Mouse (Mus musculus): Measurements from ENCODE around the gene Rpa1. TPM values are rescaled to one million over a fixed set of nuclear protein-coding genes. Genes with fewer than 3 reads are reported as not detected.
"Not testable (repeated sequence)": the region's sequence is repeated elsewhere in the genome, so short reads cannot be mapped to it uniquely, and the experiment has no call there.

The Rpa1 gene
- total RNA-seq (2015): 37.2 and 37.6 TPM in 2 replicates
- 126 and 129 TPM in 2 replicates for total RNA-seq (2017)

DNA sequence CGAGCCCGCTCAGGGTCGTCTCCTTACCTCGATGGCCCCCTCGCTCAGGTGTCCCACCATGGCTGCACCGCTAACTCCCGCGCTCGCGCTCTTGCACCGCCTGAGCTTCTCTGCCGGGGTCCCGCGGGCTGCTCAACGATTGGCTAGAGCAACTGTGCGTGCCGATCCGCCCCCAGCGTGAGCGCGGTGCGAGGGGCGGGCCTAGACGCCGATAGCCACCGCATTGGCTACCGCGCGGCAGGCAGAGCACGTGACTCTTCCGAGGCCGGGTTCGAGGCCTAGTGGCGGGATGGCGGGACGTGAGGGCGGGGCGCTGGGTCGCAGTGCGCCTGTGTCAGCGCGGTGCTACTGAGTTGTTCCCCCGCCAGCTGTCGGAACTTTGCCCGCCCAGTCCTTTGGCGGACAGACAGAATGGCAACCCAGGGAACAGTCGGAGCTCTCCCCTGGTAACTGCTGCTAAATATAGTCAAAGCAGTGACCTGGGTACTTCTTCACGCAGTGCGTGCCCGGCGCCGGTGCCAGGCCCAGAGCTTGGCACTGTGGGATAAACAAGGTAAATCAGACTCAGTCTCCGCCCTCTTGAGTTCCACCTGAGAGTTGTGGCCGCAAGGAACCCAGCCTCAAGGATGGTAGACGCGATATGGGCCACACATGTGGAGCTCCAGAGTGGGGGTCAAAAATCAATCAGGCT, at the start of gene Rpa1, which contains the start of gene Smyd4:
Gene Rpa1, minus strand, starts transcription at position 126 of the 691 bp plus-strand sequence.
Gene Smyd4, plus strand, starts transcription at position 235 of the 691 bp plus-strand sequence.
- ATAC-seq (ENCODE audit: poor library complexity, severe bottlenecking): peak; percentile 99

DNA sequence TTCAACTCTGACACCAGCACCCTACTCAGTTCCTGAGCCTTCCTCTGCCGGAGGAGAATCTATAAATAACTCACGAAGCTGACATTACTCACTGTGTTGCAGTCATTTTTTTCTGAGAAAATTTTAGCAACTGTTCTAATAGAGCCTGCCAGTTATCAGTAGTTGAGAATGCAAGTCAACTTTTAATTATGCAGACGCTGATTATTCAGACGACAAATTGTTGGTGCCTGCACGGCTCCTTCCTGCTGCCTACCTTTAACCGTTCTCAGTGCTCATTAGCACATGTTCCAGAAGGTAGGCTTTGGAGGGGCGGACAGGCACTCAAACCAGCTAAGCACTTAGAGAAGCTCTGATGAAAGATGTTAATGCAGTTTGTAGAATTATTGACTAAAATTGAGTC, 49.3 kb upstream of the Rpa1 start:
- no peak for ATAC-seq (ENCODE audit: poor library complexity, severe bottlenecking)

DNA sequence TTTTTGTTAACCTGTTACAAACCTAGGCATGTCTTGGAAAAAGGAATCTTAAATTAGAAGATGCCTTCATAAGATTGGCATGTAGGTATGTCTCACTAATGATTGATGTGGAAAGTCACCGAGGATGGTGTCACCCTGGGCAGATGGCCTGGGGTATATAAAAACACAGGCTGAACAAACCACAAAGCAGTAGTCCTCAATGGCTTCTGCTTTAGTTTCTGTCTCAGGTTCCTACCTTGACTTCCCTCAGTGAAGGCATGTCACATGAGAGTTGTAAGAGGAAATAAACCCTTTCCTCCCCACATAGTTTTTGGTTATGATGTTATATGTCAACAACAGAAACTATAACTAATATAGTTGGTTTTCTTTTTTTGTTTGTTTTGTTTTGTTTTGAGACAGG, 47.5 kb upstream of the Rpa1 start:
- no peak for ATAC-seq (ENCODE audit: poor library complexity, severe bottlenecking)

DNA sequence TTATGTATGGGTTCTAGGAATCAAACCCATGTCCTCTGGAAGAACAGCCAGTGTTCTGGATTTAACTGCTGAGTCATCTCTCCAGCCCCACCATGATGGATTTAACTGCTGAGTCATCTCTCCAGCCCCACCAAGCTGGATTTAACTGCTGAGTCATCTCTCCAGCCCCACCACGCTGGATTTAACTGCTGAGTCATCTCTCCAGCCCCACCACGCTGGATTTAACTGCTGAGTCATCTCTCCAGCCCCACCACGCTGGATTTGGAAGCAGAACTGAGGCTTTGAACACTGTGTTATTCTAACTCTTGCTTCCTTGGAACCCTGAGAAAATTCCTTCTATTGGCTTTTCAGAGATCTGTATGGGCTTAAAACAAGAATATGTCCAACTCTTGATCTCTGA, 35.4 kb upstream of the Rpa1 start:
- ATAC-seq (ENCODE audit: poor library complexity, severe bottlenecking): not testable (repeated sequence)

DNA sequence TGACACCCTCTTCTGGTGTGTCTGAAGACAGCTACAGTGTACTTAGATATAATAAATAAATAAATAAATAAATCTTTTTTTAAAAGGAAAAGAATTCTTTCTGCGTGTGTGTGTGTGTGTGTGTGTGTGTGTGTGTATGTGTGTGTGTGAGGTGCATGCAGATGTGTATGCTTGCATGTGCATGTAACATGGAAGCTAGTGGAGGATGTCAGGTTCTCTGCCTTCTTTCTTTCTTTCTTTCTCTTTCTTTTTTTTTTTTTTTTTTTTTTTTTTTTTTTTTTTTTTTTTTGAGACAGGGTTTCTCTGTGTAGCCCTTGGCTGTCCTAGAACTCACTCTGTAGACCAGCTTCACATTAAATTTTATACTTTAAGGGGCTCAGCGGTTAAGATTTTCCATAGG, 30.7 kb upstream of the Rpa1 start:
- not testable (repeated sequence) for ATAC-seq (ENCODE audit: poor library complexity, severe bottlenecking)

DNA sequence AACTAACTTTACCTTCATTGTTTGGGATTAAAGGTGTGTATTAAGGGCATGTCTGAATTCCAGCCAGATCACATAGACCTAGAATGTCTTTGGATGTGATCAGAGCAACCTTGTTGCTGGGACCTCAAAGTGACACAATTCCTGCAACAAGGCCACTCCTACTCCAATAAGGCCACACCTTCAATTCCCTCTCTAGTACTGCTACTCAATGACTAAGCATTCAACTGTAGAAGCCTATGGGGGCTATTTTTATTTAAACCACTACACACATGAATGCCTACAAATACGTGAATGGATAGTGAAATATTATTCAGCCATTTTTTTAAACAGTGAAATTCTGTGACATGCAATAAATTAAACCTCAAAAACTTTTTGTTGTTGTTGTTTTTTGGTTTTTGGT, 29.0 kb upstream of the Rpa1 start:
- ATAC-seq (ENCODE audit: poor library complexity, severe bottlenecking): no peak

DNA sequence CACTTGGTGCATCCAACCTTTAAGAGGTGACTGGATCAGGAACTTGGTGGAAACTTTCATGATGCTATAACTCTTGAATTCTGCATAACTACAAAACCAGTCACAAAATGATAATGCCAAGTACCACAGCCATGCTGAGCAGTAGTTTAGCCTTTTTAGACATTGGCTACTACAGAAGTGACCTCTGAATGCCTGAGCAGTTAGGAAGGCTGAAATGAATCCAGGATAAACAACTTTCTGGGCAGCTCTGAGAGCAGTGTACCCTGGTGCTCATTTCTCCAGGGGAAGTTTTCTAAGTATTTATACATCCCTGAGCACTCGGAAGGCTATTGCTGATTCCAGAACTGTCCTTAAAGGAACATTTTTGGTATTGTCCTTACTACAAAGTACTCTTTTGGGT, 7.4 kb upstream of the Rpa1 start:
- ATAC-seq (ENCODE audit: poor library complexity, severe bottlenecking): no peak

DNA sequence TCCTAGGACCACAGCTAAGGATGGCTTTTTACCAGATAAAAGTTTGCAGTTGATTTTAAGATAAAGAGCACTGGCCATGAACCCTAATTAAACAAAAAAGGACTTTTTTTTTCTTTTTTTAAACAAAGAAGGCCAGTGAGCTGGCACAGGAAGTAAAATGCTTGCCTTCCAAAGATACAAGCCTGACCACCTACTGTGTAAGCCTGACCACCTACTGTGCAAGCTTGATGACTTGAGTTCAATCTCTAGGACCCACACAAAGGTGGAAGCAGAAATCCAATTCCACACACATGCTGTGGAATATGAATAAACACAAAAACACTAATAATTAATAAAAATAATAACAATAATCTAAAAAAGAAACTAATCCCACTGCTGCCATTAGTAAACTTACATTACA, 3.1 kb upstream of the Rpa1 start:
- no peak for ATAC-seq (ENCODE audit: poor library complexity, severe bottlenecking)

DNA sequence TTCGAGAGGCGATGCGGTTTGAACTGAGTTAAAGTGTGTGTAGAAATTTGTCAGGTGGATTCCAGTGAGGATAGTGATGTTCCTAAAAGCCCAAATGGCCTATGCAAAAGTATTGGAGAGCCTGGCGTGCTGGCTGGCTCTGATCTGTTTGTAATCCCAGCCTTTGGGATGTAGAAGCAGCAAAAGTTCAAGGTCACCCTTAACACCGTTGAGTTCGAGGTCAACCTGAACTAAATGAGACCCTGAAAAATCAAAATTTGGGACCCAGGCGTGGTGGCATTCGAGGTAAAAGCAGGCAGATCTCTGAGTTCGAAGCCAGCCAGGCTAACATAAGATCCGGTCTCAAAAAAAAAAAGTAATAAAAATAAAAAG, 752 bp upstream of the Rpa1 start:
- ATAC-seq (ENCODE audit: poor library complexity, severe bottlenecking): no peak

DNA sequence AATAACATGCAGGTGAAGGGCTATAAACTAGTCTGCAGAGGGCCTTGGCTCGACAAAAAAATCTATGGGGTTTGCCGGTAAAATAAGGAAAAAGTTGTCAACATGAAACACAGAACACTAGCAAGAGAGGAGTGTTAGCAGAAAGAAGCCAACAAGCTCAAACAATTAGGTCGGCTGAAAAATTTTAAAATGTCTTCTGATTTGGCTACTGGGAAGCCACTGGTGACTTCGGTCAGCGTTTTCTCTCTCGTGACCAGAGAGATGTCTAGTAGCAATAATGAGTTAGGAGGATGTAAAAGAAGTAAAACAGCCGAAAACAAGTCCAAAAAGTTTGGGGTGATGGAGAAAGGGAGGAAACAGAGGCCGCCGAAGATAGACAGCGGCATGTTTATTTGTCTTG, 528 bp downstream of the Rpa1 start:
- no peak for ATAC-seq (ENCODE audit: poor library complexity, severe bottlenecking)

DNA sequence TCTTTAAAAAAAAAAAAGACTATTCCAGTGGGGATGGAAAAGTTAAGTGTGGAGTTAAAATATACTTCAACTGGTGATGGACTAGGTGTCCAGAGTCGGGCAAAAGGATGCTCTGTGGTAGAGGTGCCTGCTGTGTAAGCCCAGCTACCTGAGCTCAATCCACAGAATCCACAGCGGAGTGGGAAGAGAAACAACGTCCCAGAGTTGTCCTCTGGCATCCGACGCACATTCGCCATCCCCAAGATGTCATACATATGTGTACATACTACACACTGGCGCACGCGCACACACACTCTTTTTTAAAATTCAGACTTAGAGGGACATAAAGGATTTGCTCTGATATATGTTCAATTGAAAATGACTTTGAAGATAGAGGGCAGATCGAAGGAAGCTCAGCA, 937 bp downstream of the Rpa1 start:
- no peak for ATAC-seq (ENCODE audit: poor library complexity, severe bottlenecking)

DNA sequence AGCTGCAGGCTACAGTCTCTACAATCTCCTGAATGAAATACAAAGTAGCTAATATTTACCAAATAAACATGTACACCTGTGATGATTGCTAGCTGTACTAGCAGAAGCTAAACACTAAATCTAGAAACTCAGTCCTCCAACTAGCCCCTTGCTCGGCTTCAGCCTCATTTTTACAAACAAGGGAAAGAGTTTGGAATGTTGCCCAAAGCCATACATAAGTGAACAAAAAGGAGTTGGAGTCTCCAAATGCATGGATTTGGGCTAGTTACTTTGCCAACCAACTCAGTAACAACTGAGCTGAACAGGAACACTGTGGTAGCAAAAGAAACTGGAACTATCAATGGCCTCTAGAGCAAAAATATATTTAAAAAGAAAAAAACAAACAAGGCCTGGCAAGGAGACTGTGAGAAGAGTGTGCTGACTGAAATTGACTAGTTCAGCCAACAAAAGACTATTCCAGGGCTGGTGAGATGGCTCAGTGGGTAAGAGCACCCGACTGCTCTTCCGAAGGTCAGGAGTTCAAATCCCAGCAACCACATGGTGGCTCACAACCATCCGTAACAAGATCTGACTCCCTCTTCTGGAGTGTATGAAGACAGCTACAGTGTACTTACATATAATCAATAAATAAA, 1.5 kb downstream of the Rpa1 start:
- ATAC-seq (ENCODE audit: poor library complexity, severe bottlenecking): no peak

DNA sequence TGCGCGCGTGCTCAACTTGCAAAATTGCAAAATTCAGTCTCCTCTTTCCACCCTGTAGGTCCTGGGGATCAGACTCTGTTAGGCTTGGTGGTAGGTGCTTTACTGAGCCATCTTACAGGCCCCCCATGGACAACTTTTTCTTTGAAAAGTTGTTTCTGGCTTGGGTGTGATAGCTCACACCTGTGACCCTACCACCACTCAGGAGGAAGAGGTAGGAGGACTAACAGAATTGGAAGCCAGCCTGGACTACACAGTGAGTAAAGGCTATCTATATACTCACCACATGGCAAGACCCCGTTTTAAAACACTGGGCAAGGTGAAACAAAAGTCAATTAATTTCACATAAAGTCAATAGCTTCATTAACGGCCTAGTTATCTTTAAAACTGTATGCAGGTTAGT, 3.4 kb downstream of the Rpa1 start:
- ATAC-seq (ENCODE audit: poor library complexity, severe bottlenecking): no peak

DNA sequence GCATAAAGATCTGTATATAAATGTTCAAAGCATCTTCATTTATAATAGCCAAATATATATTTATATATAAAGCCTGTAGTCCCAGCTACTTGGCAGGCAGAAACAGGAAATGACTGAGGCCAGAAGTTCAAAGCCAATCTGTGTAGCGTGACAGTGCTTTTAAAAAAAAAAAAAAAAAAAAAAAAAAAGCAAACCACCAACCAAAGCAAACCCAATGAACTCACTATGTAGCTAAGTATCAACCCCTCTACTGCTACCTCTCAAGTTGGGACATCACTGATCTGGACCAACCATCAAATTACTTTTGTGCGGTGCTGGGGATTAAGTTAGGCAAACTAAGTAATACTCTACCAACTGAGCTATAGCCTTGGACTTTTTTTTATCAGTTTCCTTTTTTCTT, 4.0 kb downstream of the Rpa1 start:
- ATAC-seq (ENCODE audit: poor library complexity, severe bottlenecking): no peak

DNA sequence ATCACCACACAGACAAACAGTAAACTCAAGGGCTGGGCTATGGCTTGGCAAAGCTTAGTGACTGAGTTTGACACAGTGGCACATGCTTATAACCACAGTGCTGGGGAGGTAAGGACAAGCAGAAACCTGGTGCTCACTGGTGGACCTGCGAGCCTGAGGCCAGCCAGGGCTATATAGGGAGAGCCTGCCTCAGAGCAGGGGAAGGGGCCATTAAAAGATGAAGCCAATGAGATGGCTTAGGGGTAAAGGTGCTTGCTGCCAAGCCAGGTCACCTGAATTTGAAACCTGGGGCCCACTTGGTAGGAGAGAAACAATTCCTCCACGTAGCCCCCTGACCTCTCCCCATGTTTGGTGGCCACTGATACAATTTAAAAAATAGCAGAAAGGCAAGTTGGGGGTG, 5.0 kb downstream of the Rpa1 start:
- no peak for ATAC-seq (ENCODE audit: poor library complexity, severe bottlenecking)

DNA sequence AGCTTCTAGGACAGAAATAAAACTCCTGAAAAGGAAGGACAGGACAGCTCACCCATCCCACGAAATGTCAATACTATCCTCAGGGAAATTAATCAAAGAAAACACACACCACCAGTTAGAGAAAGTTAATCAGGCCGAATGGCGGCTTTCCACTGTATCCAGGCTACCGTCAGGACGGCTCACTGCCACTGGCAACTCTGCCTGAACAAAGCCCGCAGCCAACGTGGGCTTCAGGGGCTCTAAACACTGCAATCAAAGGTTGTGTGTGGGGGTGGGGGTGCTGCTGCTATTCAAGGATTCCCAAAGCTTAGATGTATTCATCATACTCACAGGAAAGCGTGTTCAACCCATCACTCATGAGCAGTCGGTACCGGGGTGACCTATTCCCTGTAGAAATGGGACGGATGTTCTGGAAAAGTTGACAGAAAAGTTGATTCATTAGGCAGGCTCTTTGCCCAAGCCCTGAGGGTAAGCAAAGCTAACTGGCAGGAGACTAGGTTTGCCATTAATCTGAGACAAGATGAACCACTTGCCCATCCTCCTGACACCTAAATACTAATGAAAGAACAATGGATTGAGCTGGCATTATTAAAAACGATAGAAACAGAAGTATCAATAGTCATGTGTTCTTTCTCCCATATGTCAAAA, 7.3 kb downstream of the Rpa1 start:
- ATAC-seq (ENCODE audit: poor library complexity, severe bottlenecking): no peak

DNA sequence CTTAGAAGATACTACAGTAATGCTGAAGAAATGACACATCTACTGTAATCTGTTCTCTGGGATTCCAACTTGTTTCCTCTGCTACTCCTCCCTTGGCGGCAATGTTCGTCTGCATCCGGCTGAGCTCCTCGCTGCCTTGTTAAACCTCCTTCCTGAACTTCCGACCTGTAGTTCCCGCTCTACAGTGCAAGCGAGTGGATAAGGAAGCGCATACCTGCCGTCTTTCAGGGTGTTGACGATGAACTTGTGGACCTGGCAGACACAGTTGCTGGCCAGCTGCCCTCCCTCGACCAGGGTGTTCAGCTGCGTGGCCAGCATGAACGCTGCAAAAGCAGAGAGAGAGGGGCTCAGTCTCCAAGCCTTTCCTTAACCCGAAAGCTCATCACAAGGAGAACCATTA, 8.0 kb downstream of the Rpa1 start:
- no peak for ATAC-seq (ENCODE audit: poor library complexity, severe bottlenecking)

DNA sequence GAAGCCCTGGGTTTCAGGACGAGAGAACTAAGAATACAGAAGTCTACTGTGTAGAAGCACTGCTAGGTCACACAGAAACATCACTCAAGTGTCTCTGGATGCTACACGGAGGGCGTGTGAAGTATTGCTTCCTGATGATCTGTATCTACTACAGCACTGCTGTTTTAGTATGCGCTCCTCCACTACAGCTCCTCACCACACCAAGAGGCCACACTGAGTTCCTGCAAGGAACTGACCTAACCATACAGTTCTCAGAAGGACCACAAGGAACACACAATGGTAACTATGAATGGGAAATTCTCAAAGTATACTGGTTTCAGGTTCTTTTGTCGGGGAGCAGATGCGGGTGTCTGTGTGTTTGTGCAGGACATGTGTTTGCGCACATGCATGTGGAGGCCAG, 10.9 kb downstream of the Rpa1 start:
- peak; percentile 51; the same call in 1 of the 2 replicates for ATAC-seq (ENCODE audit: poor library complexity, severe bottlenecking)

DNA sequence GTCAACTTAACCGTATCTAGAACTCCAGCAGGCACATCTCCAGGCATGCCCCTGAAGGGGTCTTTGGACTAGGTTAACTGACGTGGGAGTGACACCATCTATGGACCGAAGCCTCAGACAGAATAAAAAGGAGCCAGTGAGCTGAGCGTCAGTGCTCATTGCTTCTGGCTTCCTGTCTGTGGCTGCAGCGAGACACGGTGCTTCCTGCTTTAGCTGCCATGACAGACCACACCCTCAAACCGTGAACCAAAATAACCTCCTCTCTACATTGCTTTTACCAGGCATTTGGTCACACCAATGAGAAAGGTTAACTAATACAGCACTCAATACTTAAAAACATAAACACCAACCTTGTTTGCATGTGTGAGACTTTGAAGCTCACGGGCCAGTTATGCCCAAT, 11.4 kb downstream of the Rpa1 start:
- ATAC-seq (ENCODE audit: poor library complexity, severe bottlenecking): peak; percentile 77

DNA sequence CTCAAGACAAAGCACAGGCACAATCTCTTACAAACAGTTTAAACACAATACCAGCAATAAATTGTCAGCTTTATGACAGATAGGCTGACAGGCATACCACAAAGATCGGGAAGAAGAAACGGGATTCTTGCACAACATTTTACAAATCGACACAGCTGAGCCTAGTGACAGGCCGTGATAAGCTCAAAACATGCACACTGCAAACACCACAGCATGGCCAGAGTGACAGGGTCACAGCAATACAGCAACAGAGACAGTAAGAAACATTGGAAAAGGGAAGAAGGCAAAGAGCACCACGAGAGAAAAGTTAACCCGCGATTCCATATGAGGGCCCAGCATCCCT, 22.2 kb downstream of the Rpa1 start:
- no peak for ATAC-seq (ENCODE audit: poor library complexity, severe bottlenecking)

DNA sequence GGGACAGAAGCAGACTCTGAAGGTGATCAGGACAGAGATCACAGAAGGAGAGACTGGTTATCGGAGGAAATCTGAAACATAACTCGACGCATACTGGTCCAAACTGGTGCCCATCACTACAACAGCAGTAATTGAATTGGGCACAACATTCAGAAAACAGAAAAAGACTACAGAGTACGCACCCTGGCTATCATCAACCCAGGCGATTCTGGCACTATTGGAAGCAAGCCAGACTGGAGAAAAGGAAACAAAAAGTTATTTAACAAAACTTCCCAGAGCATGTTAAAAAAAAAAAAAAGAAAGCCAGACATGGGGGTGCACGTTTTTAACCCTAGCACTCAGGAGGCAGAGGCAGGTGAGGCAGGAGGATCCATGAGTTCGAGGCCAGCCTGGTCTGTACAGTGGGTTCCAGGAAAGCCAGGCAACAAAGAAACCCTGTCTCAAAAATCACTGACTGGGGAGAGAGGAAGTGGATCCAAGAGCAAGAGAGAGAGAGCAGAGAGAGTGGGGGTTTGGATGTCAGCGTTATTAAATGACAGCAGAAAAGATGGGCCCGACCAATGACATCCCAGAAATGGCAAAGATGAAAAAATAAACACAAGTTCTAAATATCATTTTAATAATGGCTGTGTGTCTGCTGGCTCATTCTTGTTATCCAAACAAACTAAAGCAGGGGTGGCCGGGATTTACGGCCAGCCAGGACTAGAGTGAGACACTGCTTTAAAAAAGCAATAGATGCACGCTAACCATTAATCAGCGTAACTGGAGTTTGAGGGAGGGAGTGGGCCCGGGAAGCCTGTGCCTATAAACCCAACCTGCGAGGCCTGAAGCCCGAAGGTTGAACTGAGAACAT, 22.8 kb downstream of the Rpa1 start:
- ATAC-seq (ENCODE audit: poor library complexity, severe bottlenecking): no peak

All from megakaryocyte, adult 5-6 weeks (primary cell).